ENCODE assay signal across 8 mouse cellular contexts in genomic region chr7:25719761-25720610, GRCm38 (mm10). TPM values are rescaled to one million over a fixed set of nuclear protein-coding genes. Genes with fewer than 3 reads are reported as not detected.
DNase-seq lines count a peak whose midpoint lies in the region; ATAC-seq and TF ChIP-seq lines count a peak whose summit lies in the region.

No protein-coding gene starts in this region.

- peaks cover 16% of the 10 kb centered on the region for H3K4me1 ChIP-seq in embryonic facial prominence, embryonic 10.5 days
- peaks cover 5 to 15% of the 10 kb centered on the region in 2 experiments; a peak in 3 of 4 replicates for H3K4me1 ChIP-seq in heart, embryonic 14.5 days (ENCODE audit: control insufficient read depth in 2 of 2, insufficient read depth in 2 of 2, low read length in 2 of 2)
- H3K4me1 ChIP-seq in liver, embryonic 14.5 days (replicated peaks; ENCODE audit: control insufficient read depth in 2 of 2, insufficient read depth in 2 of 2, low read length in 1 of 2): peaks cover 11 to 20% of the 10 kb centered on the region in 2 experiments
- H3K4me1 ChIP-seq in stomach, embryonic 16.5 days (ENCODE audit: control insufficient read depth, insufficient read depth, low read length): peaks cover 13% of the 10 kb centered on the region

- H3K9me3 ChIP-seq in embryonic facial prominence, embryonic 10.5 days: no peaks in the 10 kb centered on the region
- no peaks in the 10 kb centered on the region for H3K9me3 ChIP-seq in heart, embryonic 14.5 days (ENCODE audit: control insufficient read depth, low read length)
- no peaks in the 10 kb centered on the region for H3K9me3 ChIP-seq in liver, embryonic 14.5 days (ENCODE audit: control insufficient read depth, low read length)
- no peaks in the 10 kb centered on the region for H3K9me3 ChIP-seq in stomach, embryonic 16.5 days (replicated peaks; ENCODE audit: control insufficient read depth, low read length)

- no peak overlapping the region for H3K27ac ChIP-seq in embryonic facial prominence, embryonic 10.5 days (replicated peaks)
- H3K27ac ChIP-seq in heart, embryonic 14.5 days (replicated peaks in 1 of 2; ENCODE audit: control insufficient read depth in 1 of 2, insufficient read depth in 1 of 2, low read depth in 2 of 2, low read length in 2 of 2): peak overlapping the region; percentile 49 to 89; a peak in 2 of 4 replicates
- peak overlapping the region; percentile 48 for H3K27ac ChIP-seq in liver, embryonic 14.5 days
- H3K27ac ChIP-seq in stomach, embryonic 16.5 days (ENCODE audit: low read length): peak overlapping the region; percentile 91; the same call in 1 of the 2 replicates

- TF ChIP-seq EP300 in liver, embryonic 14.5 days (IDR thresholded peaks at IDR 0.05; ENCODE audit: low read depth): no peak

- peak; percentile 71 to 73 for DNase-seq in B cell, adult 2 months
- peak; percentile 89 for DNase-seq in adrenal gland, postnatal 10 days
- peak; percentile 84 for DNase-seq in embryonic facial prominence, embryonic 10.5 days (ENCODE audit: low spot score)
- DNase-seq in kidney, postnatal 14 days: peak; percentile 84
- peak; percentile 43 to 53 (median 50) for DNase-seq in liver, embryonic 14.5 days (ENCODE audit: low read depth in 3 of 3, low spot score in 3 of 3)
- peak; percentile 86 for DNase-seq in neural tube, embryonic 10.5 days (ENCODE audit: extremely low spot score, low spot score)

- H3K4me2 ChIP-seq in heart, embryonic 14.5 days (ENCODE audit: low read length): no peak overlapping the region; the same call in 1 of the 2 replicates
- peak overlapping the region; percentile 86 for H3K4me2 ChIP-seq in liver, embryonic 14.5 days (ENCODE audit: low read depth)
- H3K4me2 ChIP-seq in stomach, embryonic 16.5 days (ENCODE audit: low read depth, low read length): 0 out of 2 replicates have a peak overlapping the region, but pooled peaks have one; percentile 94

- no peak; the same call in 1 of the 2 replicates for ATAC-seq in heart, embryonic 14.5 days (ENCODE audit: insufficient number of reproducible peaks, insufficient read depth, low FRiP score, low read depth)
- no peak for ATAC-seq in liver, embryonic 14.5 days (ENCODE audit: insufficient read depth)
- ATAC-seq in stomach, embryonic 16.5 days (ENCODE audit: insufficient read depth, low FRiP score): no peak

- H3K27me3 ChIP-seq in embryonic facial prominence, embryonic 10.5 days (replicated peaks; ENCODE audit: low read depth, poor library complexity, severe bottlenecking): no peaks in the 10 kb centered on the region
- H3K27me3 ChIP-seq in heart, embryonic 14.5 days (ENCODE audit: control insufficient read depth, insufficient read depth, low read length): no peaks in the 10 kb centered on the region
- H3K27me3 ChIP-seq in liver, embryonic 14.5 days (ENCODE audit: control insufficient read depth, insufficient read depth, low read length): no peaks in the 10 kb centered on the region
- no peaks in the 10 kb centered on the region for H3K27me3 ChIP-seq in stomach, embryonic 16.5 days (ENCODE audit: control insufficient read depth, insufficient read depth, low read length)

- peak; percentile 97 for TF ChIP-seq CTCF in liver, embryonic 14.5 days (IDR thresholded peaks at IDR 0.05; ENCODE audit: low read depth)

- peak overlapping the region; percentile 72; the same call in 1 of the 2 replicates for H3K4me3 ChIP-seq in embryonic facial prominence, embryonic 10.5 days
- no peak overlapping the region for H3K4me3 ChIP-seq in heart, embryonic 14.5 days (ENCODE audit: control insufficient read depth in 1 of 2, insufficient read depth in 1 of 2, low read depth in 1 of 2, low read length in 2 of 2)
- H3K4me3 ChIP-seq in liver, embryonic 14.5 days (ENCODE audit: insufficient read depth in 1 of 2, low read depth in 2 of 2, low read length in 2 of 2): peak overlapping the region in 1 of 2 experiments; percentile 76; a peak in 1 of 4 replicates
- H3K4me3 ChIP-seq in stomach, embryonic 16.5 days (replicated peaks; ENCODE audit: low read length): no peak overlapping the region

- WGBS in embryonic facial prominence, embryonic 10.5 days: 62% methylated on average over 10 of the region's 10 CpGs
- WGBS in heart, embryonic 14.5 days: 59% methylated on average over 10 of the region's 10 CpGs
- 47% methylated on average over 10 of the region's 10 CpGs for WGBS in liver, embryonic 14.5 days (ENCODE audit: insufficient replicate concordance)
- 62% methylated on average over 10 of the region's 10 CpGs for WGBS in stomach, embryonic 16.5 days

- peaks cover 74% of the 10 kb centered on the region for H3K36me3 ChIP-seq in embryonic facial prominence, embryonic 10.5 days (replicated peaks)
- peaks cover 70% of the 10 kb centered on the region for H3K36me3 ChIP-seq in heart, embryonic 14.5 days (ENCODE audit: control insufficient read depth, insufficient read depth, low read length)
- H3K36me3 ChIP-seq in liver, embryonic 14.5 days (replicated peaks; ENCODE audit: control insufficient read depth, insufficient read depth, low read depth): peaks cover 55% of the 10 kb centered on the region
- peaks cover 32% of the 10 kb centered on the region for H3K36me3 ChIP-seq in stomach, embryonic 16.5 days (ENCODE audit: control insufficient read depth, insufficient read depth, low read length)

- no peak overlapping the region for H3K9ac ChIP-seq in heart, embryonic 14.5 days (ENCODE audit: low read length)
- H3K9ac ChIP-seq in liver, embryonic 14.5 days (replicated peaks): peak overlapping the region; percentile 76; the same call in 1 of the 2 replicates
- H3K9ac ChIP-seq in stomach, embryonic 16.5 days (ENCODE audit: low read length): no peak overlapping the region

RNA-seq across cellular contexts. Expression of gene Ccdc97, which starts 1.1 kb away (rescaled TPM):
- total RNA-seq in adrenal gland, postnatal 10 days (2021): 10 to 100 TPM; 40.4 to 46.1 TPM
- polyA plus RNA-seq in embryonic facial prominence, embryonic 10.5 days (2016; fragmentation: Nextera tagmentation; extraction: Ambion mirVana): 31.6 and 33.2 TPM in 2 replicates
- 23.4 and 24.5 TPM in 2 replicates for polyA plus RNA-seq in heart, embryonic 14.5 days (2014; fragmentation: Nextera tagmentation; extraction: Ambion mirVana)
- polyA plus RNA-seq in liver, embryonic 14.5 days (2012; rRNA removed): 17.1 and 19.5 TPM in 2 replicates
- polyA plus RNA-seq in liver, embryonic 14.5 days (2014; fragmentation: Nextera tagmentation; extraction: Ambion mirVana): 11.3 and 13.2 TPM in 2 replicates
- polyA plus RNA-seq in stomach, embryonic 16.5 days (2015; fragmentation: Nextera tagmentation; extraction: Ambion mirVana): 19.6 and 22.5 TPM in 2 replicates

RNA-seq across cellular contexts. Expression of gene Tgfb1, which starts 33.2 kb away (rescaled TPM):
- total RNA-seq in adrenal gland, postnatal 10 days (2021): 10 to 100 TPM; 48.7 to 49.6 TPM
- polyA plus RNA-seq in embryonic facial prominence, embryonic 10.5 days (2016; fragmentation: Nextera tagmentation; extraction: Ambion mirVana): 1.2 and 1.5 TPM in 2 replicates
- 3.5 and 4.5 TPM in 2 replicates for polyA plus RNA-seq in heart, embryonic 14.5 days (2014; fragmentation: Nextera tagmentation; extraction: Ambion mirVana)
- 16.6 and 18.5 TPM in 2 replicates for polyA plus RNA-seq in liver, embryonic 14.5 days (2012; rRNA removed)
- 3.9 and 4.3 TPM in 2 replicates for polyA plus RNA-seq in liver, embryonic 14.5 days (2014; fragmentation: Nextera tagmentation; extraction: Ambion mirVana)
- 1.4 and 2.8 TPM in 2 replicates for polyA plus RNA-seq in stomach, embryonic 16.5 days (2015; fragmentation: Nextera tagmentation; extraction: Ambion mirVana)

RNA-seq across cellular contexts. Expression of gene Hnrnpul1, which starts 34.6 kb away (rescaled TPM):
- total RNA-seq in adrenal gland, postnatal 10 days (2021): 100 to 1,000 TPM; 114 to 125 TPM
- 60.8 and 62.5 TPM in 2 replicates for polyA plus RNA-seq in embryonic facial prominence, embryonic 10.5 days (2016; fragmentation: Nextera tagmentation; extraction: Ambion mirVana)
- polyA plus RNA-seq in heart, embryonic 14.5 days (2014; fragmentation: Nextera tagmentation; extraction: Ambion mirVana): 47.2 and 50.9 TPM in 2 replicates
- polyA plus RNA-seq in liver, embryonic 14.5 days (2012; rRNA removed): 22.8 and 26.5 TPM in 2 replicates
- 36.5 and 39.1 TPM in 2 replicates for polyA plus RNA-seq in liver, embryonic 14.5 days (2014; fragmentation: Nextera tagmentation; extraction: Ambion mirVana)
- 35.4 and 39.6 TPM in 2 replicates for polyA plus RNA-seq in stomach, embryonic 16.5 days (2015; fragmentation: Nextera tagmentation; extraction: Ambion mirVana)

RNA-seq across cellular contexts. Expression of gene B9d2, which starts 39.4 kb away (rescaled TPM):
- total RNA-seq in adrenal gland, postnatal 10 days (2021): 10 to 100 TPM; 15.7 to 19.0 TPM
- polyA plus RNA-seq in embryonic facial prominence, embryonic 10.5 days (2016; fragmentation: Nextera tagmentation; extraction: Ambion mirVana): 33.5 and 34.1 TPM in 2 replicates
- 29.4 and 30.5 TPM in 2 replicates for polyA plus RNA-seq in heart, embryonic 14.5 days (2014; fragmentation: Nextera tagmentation; extraction: Ambion mirVana)
- polyA plus RNA-seq in liver, embryonic 14.5 days (2012; rRNA removed): 21.9 and 28.2 TPM in 2 replicates
- 18.8 and 20.4 TPM in 2 replicates for polyA plus RNA-seq in liver, embryonic 14.5 days (2014; fragmentation: Nextera tagmentation; extraction: Ambion mirVana)
- 21.9 and 24.4 TPM in 2 replicates for polyA plus RNA-seq in stomach, embryonic 16.5 days (2015; fragmentation: Nextera tagmentation; extraction: Ambion mirVana)

RNA-seq across cellular contexts. Expression of gene Tmem91, which starts 45.0 kb away (rescaled TPM):
- 1 to 10 TPM in 1 of 2 experiments, under 1 TPM in 1; 0.90 to 1.9 TPM for total RNA-seq in adrenal gland, postnatal 10 days (2021)
- polyA plus RNA-seq in embryonic facial prominence, embryonic 10.5 days (2016; fragmentation: Nextera tagmentation; extraction: Ambion mirVana): 2.6 and 3.6 TPM in 2 replicates
- 1.6 and 2.2 TPM in 2 replicates for polyA plus RNA-seq in heart, embryonic 14.5 days (2014; fragmentation: Nextera tagmentation; extraction: Ambion mirVana)
- polyA plus RNA-seq in liver, embryonic 14.5 days (2012; rRNA removed): 0.22 and 0.32 TPM in 2 replicates
- polyA plus RNA-seq in liver, embryonic 14.5 days (2014; fragmentation: Nextera tagmentation; extraction: Ambion mirVana): 0.39 and 0.51 TPM in 2 replicates
- 3.4 and 3.5 TPM in 2 replicates for polyA plus RNA-seq in stomach, embryonic 16.5 days (2015; fragmentation: Nextera tagmentation; extraction: Ambion mirVana)
